Mouse (Mus musculus) liver, embryonic 16.5 days (tissue): ENCODE data around the gene Hexim2. TPM values are rescaled to one million over a fixed set of nuclear protein-coding genes. Genes with fewer than 3 reads are reported as not detected.

Source experiments
- ATAC-seq: fragments of 200-750 bp; cut with Nextera tagmentation; 2 replicates; pipeline ENCODE4 v1.8.0; 2017; ENCODE audit warnings: low read depth, mild to moderate bottlenecking, moderate number of reproducible peaks, moderate library complexity
- H3K27ac ChIP-seq: fragments of 300-500 bp; sonication (generic); 2 replicates; pipeline ENCODE4 v1.5.1; 2014; ENCODE audit warnings: mild to moderate bottlenecking, low read length
- H3K27me3 ChIP-seq: fragments of 300-500 bp; sonication (generic); 2 replicates; pipeline ENCODE4 v1.6.1; 2014; ENCODE audit warnings: low read depth, low read length, mixed read lengths; ENCODE audit not compliant: control insufficient read depth, insufficient read depth
- H3K36me3 ChIP-seq: fragments of 300-500 bp; sonication (generic); 2 replicates; pipeline ENCODE4 v1.6.1; 2014; ENCODE audit warnings: mild to moderate bottlenecking; ENCODE audit not compliant: control insufficient read depth, insufficient read depth
- H3K4me1 ChIP-seq: fragments of 300-500 bp; sonication (generic); 2 replicates; pipeline ENCODE4 v1.6.1; 2014; ENCODE audit warnings: low read depth, low read length, mixed read lengths; ENCODE audit not compliant: control insufficient read depth
- H3K4me2 ChIP-seq: fragments of 300-500 bp; sonication (generic); 2 replicates; pipeline ENCODE4 v1.6.1; 2014; ENCODE audit warnings: low read depth, low read length, mixed read lengths
- H3K4me3 ChIP-seq: fragments of 300-500 bp; sonication (generic); 2 replicates; pipeline ENCODE4 v1.5.1; 2014; ENCODE audit warnings: low read depth, mild to moderate bottlenecking, low read length
- H3K9ac ChIP-seq: fragments of 300-500 bp; sonication (generic); 2 replicates; pipeline ENCODE4 v1.6.1; 2014; ENCODE audit warnings: low read depth, low read length
- H3K9me3 ChIP-seq: fragments of 300-500 bp; sonication (generic); replicated peaks from 2 replicates; pipeline ENCODE4 v1.6.1; 2016; ENCODE audit warnings: low read length; ENCODE audit not compliant: control insufficient read depth
- WGBS: fragments of 180-500 bp; shearing (Covaris S2); extraction: QIAGEN DNeasy Blood & Tissue Kit; methylation state at CpG from one replicate; pipeline ENCODE4 v1.1.7; 2014; ENCODE audit not compliant: insufficient replicate concordance; 5-methylcytosine and 5-hydroxymethylcytosine counted together
- polyA plus RNA-seq: library from polyadenylated mRNA; unstranded; fragments of >200 nt; fragmentation: Nextera tagmentation; extraction: Ambion mirVana; gene quantifications from 2 replicates; pipeline ENCODE4 v1.2.1, GENCODE M21; 2015

The Hexim2 gene
- polyA plus RNA-seq, 1 experiment from 2014 or later: 5.2 TPM

GRCm38 (mm10) chr11:103164391-103164790 lies 32.2 kb downstream of the Hexim2 start:
- no peak overlapping the region for H3K4me3 ChIP-seq
- peak; percentile 30; the same call in 1 of the 2 replicates for ATAC-seq
- WGBS: 13% methylated on average over 10 of the region's 10 CpGs
- peaks cover under 1% of the 10 kb centered on the region; the same call in 1 of the 2 replicates for H3K27me3 ChIP-seq
- H3K9me3 ChIP-seq: no peaks in the 10 kb centered on the region
- peak overlapping the region; percentile 6; the same call in 1 of the 2 replicates for H3K4me2 ChIP-seq
- no peaks in the 10 kb centered on the region; the same call in 1 of the 2 replicates for H3K4me1 ChIP-seq
- H3K9ac ChIP-seq: no peak overlapping the region
- no peaks in the 10 kb centered on the region for H3K36me3 ChIP-seq
- no peak overlapping the region for H3K27ac ChIP-seq

- ATAC-seq: no peak
- Histone ChIP-seq H3K27me3 (peaks cover 27% of the 10 kb centered on the region), H3K4me1 (peaks cover 7% of the 10 kb centered on the region), H3K4me3 (no peak overlapping the region), H3K9me3 (no peaks in the 10 kb centered on the region), H3K9ac (no peak overlapping the region), H3K27ac (no peak overlapping the region), H3K4me2 (no peak overlapping the region), H3K36me3 (no peaks in the 10 kb centered on the region)
- 19% methylated on average over 9 of the region's 9 CpGs for WGBS
Observed at GRCm38 (mm10) chr11:103168690-103169390, 36.6 kb downstream of the Hexim2 start.

- peaks cover 7% of the 10 kb centered on the region for H3K4me1 ChIP-seq
- H3K4me3 ChIP-seq: no peak overlapping the region
- no peak for ATAC-seq
- no peak overlapping the region for H3K9ac ChIP-seq
- H3K9me3 ChIP-seq: no peaks in the 10 kb centered on the region
- no peak overlapping the region for H3K27ac ChIP-seq
- no peaks in the 10 kb centered on the region for H3K36me3 ChIP-seq
- WGBS: 61% methylated on average over 5 of the region's 5 CpGs
- H3K27me3 ChIP-seq: peaks cover 27% of the 10 kb centered on the region
- H3K4me2 ChIP-seq: no peak overlapping the region
Observed at GRCm38 (mm10) chr11:103169664-103170063, 37.4 kb downstream of the Hexim2 start.

GRCm38 (mm10) chr11:103170111-103170493 lies 37.9 kb downstream of the Hexim2 start:
- H3K27me3 ChIP-seq: peaks cover 27% of the 10 kb centered on the region

GRCm38 (mm10) chr11:103170494-103171285 lies 38.5 kb downstream of the Hexim2 start, which contains the start of gene Fmnl1:
Gene Fmnl1, plus strand, starts transcription at chr11:103171107.
- Histone ChIP-seq H3K4me3 (peak within 1 kb of the TSS; percentile 57), H3K9me3 (no peaks in the 10 kb centered on the region), H3K4me1 (peaks cover 7% of the 10 kb centered on the region), H3K9ac (peak within 1 kb of the TSS; percentile 56), H3K36me3 (no peaks in the 10 kb centered on the region), H3K27ac (peak within 1 kb of the TSS; percentile 38; the same call in 1 of the 2 replicates), H3K27me3 (peaks cover 27% of the 10 kb centered on the region), H3K4me2 (peak within 1 kb of the TSS; percentile 68)
- under 1% methylated on average over 79 of the region's 84 CpGs for WGBS
- ATAC-seq: no peak

More at GRCm38 (mm10) chr11:103170111-103170493, 37.9 kb downstream of the Hexim2 start:
- peaks cover 7% of the 10 kb centered on the region for H3K4me1 ChIP-seq
- no peaks in the 10 kb centered on the region for H3K36me3 ChIP-seq
- 32% methylated on average over 3 of the region's 3 CpGs for WGBS
- ATAC-seq: no peak
- no peak overlapping the region for H3K9ac ChIP-seq
- no peaks in the 10 kb centered on the region for H3K9me3 ChIP-seq
- H3K4me3 ChIP-seq: peak overlapping the region; percentile 57
- peak overlapping the region; percentile 68; the same call in 1 of the 2 replicates for H3K4me2 ChIP-seq
- H3K27ac ChIP-seq: no peak overlapping the region

GRCm38 (mm10) chr11:103171286-103171620 lies 39.0 kb downstream of the Hexim2 start:
- peaks cover 7% of the 10 kb centered on the region for H3K4me1 ChIP-seq
- H3K9me3 ChIP-seq: no peaks in the 10 kb centered on the region
- peak overlapping the region; percentile 57 for H3K4me3 ChIP-seq
- H3K27me3 ChIP-seq: peaks cover 27% of the 10 kb centered on the region
- no peak overlapping the region; the same call in 1 of the 2 replicates for H3K27ac ChIP-seq
- H3K9ac ChIP-seq: peak overlapping the region; percentile 56
- WGBS: 1% methylated on average over 23 of the region's 23 CpGs
- H3K36me3 ChIP-seq: no peaks in the 10 kb centered on the region
- ATAC-seq: no peak
- peak overlapping the region; percentile 68 for H3K4me2 ChIP-seq

- Histone ChIP-seq H3K27me3 (peaks cover 27% of the 10 kb centered on the region), H3K4me2 (peak overlapping the region; percentile 0), H3K9me3 (no peaks in the 10 kb centered on the region), H3K27ac (peak overlapping the region; percentile 38; the same call in 1 of the 2 replicates), H3K36me3 (no peaks in the 10 kb centered on the region), H3K9ac (peak overlapping the region; percentile 27; the same call in 1 of the 2 replicates), H3K4me1 (peaks cover 7% of the 10 kb centered on the region), H3K4me3 (peak overlapping the region; percentile 57)
- ATAC-seq: no peak
- 10% methylated on average over 9 of the region's 9 CpGs for WGBS
Observed at GRCm38 (mm10) chr11:103171703-103172391, 39.6 kb downstream of the Hexim2 start.

- Histone ChIP-seq H3K36me3 (no peaks in the 10 kb centered on the region), H3K9ac (no peak overlapping the region), H3K4me1 (peaks cover 7% of the 10 kb centered on the region), H3K9me3 (no peaks in the 10 kb centered on the region), H3K4me3 (peak overlapping the region; percentile 57), H3K4me2 (peak overlapping the region; percentile 15), H3K27ac (0 out of 2 replicates have a peak overlapping the region, but pooled peaks have one; percentile 38), H3K27me3 (peaks cover 27% of the 10 kb centered on the region)
- ATAC-seq: no peak
- 39% methylated on average over 6 of the region's 6 CpGs for WGBS
Observed at GRCm38 (mm10) chr11:103172392-103173040, 40.3 kb downstream of the Hexim2 start.
